Mouse (Mus musculus): ENCODE data around the gene Thoc3. TPM values are rescaled to one million over a fixed set of nuclear protein-coding genes. Genes with fewer than 3 reads are reported as not detected.

The Thoc3 gene
- polyA plus RNA-seq, 1 experiment from 2014 or later = 62.0 TPM

- H3K27ac ChIP-seq = no peak overlapping the region
- no peak overlapping the region for H3K4me2 ChIP-seq
These were observed 28.7 kb downstream of the Thoc3 start for GRCm38 (mm10) chr13:54439912-54440311.

DNA sequence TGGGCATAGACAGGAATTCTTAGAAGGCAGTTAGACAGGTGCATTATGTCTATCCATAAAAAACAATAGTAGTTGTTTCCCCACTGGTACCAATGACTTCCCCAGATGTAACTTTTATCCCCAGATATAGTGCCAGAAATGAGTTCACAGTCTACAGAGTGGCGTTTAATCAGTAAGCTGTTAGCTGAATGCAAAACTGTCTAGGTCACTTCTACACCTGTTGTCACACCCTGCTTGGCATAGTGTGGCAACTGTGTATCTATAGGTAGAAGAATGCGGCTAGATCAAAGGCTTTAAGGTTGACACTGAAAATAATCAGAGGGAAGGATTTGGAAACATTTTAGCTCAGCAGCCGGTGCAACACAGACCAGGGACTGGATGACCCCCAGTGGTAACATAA lies 29.8 kb downstream of the Thoc3 start:
- H3K27ac ChIP-seq = no peak overlapping the region
- H3K9me3 ChIP-seq (replicated peaks) = no peaks in the 10 kb centered on the region
- ATAC-seq (replicated peaks; ENCODE audit: insufficient number of reproducible peaks, insufficient read depth, low FRiP score, low read depth) = no peak
- no peaks in the 10 kb centered on the region for H3K36me3 ChIP-seq
- 61% methylated on average over 3 of the region's 3 CpGs for WGBS
- H3K4me3 ChIP-seq = no peak overlapping the region
- no peak overlapping the region for H3K4me2 ChIP-seq
- no peaks in the 10 kb centered on the region for H3K4me1 ChIP-seq (replicated peaks)
- H3K9ac ChIP-seq = no peak overlapping the region
- no peaks in the 10 kb centered on the region for H3K27me3 ChIP-seq

More at GRCm38 (mm10) chr13:54439912-54440311, 28.7 kb downstream of the Thoc3 start:
- Histone ChIP-seq H3K4me3 (no peak overlapping the region), H3K27me3 (no peaks in the 10 kb centered on the region), H3K9ac (no peak overlapping the region), H3K9me3 (replicated peaks) (no peaks in the 10 kb centered on the region), H3K4me1 (replicated peaks) (no peaks in the 10 kb centered on the region), H3K36me3 (no peaks in the 10 kb centered on the region)
- no peak for ATAC-seq (replicated peaks; ENCODE audit: insufficient number of reproducible peaks, insufficient read depth, low FRiP score, low read depth)
- WGBS = 63% methylated on average over 7 of the region's 7 CpGs

DNA sequence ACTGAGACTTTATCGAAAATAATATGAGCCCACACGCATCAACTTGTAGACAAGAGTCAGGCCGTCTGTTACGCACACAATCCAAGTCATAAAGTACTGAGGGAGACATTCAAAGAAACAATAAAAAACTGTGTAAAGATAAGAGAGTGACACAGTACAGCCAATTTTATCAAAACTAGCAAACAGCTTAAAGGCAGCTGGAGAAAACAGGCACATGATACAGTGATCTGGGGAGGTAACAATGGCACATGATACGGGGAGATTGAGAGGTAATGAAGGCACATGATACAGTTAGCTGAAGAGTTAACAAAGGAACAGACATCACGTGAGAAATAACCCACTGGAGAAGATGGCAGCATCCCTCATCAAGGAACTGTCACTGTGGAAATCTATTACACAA lies 31.6 kb downstream of the Thoc3 start:
- Histone ChIP-seq H3K36me3 (no peaks in the 10 kb centered on the region), H3K9ac (no peak overlapping the region), H3K4me2 (no peak overlapping the region), H3K4me3 (no peak overlapping the region), H3K27me3 (no peaks in the 10 kb centered on the region), H3K4me1 (replicated peaks) (no peaks in the 10 kb centered on the region), H3K27ac (no peak overlapping the region), H3K9me3 (replicated peaks) (no peaks in the 10 kb centered on the region)
- WGBS = 60% methylated on average over 6 of the region's 6 CpGs
- no peak for ATAC-seq (replicated peaks; ENCODE audit: insufficient number of reproducible peaks, insufficient read depth, low FRiP score, low read depth)

DNA sequence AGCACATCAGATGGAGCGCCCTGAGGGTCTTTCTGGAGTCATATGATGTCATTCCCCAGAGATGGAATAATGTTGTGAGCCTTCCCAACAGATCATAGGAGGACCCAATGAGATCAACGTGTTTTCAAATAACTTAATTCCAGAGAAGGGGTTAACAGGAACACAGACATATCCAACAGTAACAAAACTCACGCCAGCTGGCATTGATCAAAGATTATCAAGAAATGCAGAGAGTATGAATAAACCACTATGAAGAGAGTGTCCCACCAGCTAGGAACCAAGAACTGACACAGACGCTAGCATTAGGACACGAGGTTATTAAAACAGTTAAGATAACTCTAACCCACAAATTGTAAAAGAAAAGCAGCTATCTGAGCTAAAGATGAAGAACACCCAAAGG lies 32.0 kb downstream of the Thoc3 start:
- Histone ChIP-seq H3K4me2 (no peak overlapping the region), H3K27ac (no peak overlapping the region), H3K4me3 (no peak overlapping the region), H3K4me1 (replicated peaks) (no peaks in the 10 kb centered on the region), H3K36me3 (no peaks in the 10 kb centered on the region), H3K9ac (no peak overlapping the region), H3K9me3 (replicated peaks) (no peaks in the 10 kb centered on the region), H3K27me3 (no peaks in the 10 kb centered on the region)
- WGBS = 55% methylated on average over 5 of the region's 5 CpGs
- ATAC-seq (replicated peaks; ENCODE audit: insufficient number of reproducible peaks, insufficient read depth, low FRiP score, low read depth) = no peak

DNA sequence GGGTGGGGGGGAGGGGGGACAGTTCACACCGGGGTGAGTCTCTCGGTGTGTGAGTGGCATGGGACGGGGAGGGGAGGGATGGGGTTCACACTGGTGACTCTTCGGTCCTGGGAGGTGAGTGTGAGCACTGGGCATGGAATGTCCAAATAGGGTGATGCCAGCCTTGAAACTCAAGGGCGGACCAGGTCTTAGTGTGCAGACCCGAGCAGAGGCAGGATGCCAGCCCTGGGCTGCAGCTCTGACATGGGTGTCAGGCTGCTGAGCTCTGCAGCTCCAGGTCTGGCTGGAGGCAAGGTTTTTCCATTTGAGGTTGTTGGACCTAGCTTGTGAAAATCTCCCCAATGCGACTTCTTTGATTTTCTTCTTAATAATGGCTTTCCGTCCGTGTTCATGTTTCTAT lies 37.5 kb downstream of the Thoc3 start:
- Histone ChIP-seq H3K27ac (no peak overlapping the region), H3K9ac (no peak overlapping the region), H3K36me3 (no peaks in the 10 kb centered on the region), H3K4me2 (no peak overlapping the region), H3K4me1 (replicated peaks) (no peaks in the 10 kb centered on the region), H3K9me3 (replicated peaks) (no peaks in the 10 kb centered on the region), H3K4me3 (no peak overlapping the region), H3K27me3 (no peaks in the 10 kb centered on the region)
- WGBS = 84% methylated on average over 9 of the region's 9 CpGs
- no peak for ATAC-seq (replicated peaks; ENCODE audit: insufficient number of reproducible peaks, insufficient read depth, low FRiP score, low read depth)

DNA sequence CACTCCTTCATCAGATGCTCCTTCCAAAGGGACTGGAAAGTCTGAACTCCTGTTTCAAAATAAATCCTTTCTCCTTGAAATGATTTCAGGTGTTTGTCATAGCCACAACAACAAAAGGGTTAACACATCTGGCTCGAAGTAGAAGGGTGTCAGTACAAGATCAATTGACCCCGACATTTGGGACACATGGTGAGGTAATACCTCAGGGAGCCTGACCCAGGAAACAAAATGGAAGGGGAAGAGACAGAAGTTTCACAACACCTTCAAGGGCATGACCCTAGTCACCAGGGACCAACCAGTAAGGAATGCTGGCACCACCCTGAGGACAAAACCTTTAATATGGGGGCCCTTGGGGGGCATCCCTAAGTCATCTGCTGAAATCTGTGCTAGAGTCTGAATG lies 38.6 kb downstream of the Thoc3 start:
- Histone ChIP-seq H3K4me1 (replicated peaks) (peaks cover 4% of the 10 kb centered on the region; the same call in 1 of the 2 replicates), H3K4me3 (no peak overlapping the region), H3K9ac (no peak overlapping the region), H3K36me3 (no peaks in the 10 kb centered on the region), H3K27me3 (no peaks in the 10 kb centered on the region), H3K27ac (no peak overlapping the region), H3K4me2 (no peak overlapping the region), H3K9me3 (replicated peaks) (no peaks in the 10 kb centered on the region)
- no peak for ATAC-seq (replicated peaks; ENCODE audit: insufficient number of reproducible peaks, insufficient read depth, low FRiP score, low read depth)
- 39% methylated on average over 2 of the region's 2 CpGs for WGBS

DNA sequence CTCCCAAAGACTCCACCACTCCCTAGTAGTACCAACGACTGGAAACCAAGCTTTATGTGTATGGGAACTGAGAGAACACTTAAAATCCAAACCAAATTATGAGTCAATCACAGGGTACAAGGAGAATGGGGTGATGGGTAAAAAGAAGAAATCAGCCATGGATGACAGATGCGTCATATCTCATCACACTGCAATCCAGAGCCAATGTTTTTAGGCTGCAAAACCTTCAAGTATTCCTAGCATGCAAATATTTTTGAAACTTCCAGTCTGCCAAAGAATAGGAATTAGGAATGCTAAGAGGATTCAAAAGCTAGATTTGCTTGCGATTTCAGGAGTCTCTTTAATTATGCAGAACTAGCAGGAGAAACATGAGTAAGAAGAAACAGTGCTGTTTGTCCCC lies 39.9 kb downstream of the Thoc3 start:
- H3K4me2 ChIP-seq = no peak overlapping the region
- H3K4me1 ChIP-seq (replicated peaks) = peaks cover 4% of the 10 kb centered on the region; the same call in 1 of the 2 replicates
- no peak for ATAC-seq (replicated peaks; ENCODE audit: insufficient number of reproducible peaks, insufficient read depth, low FRiP score, low read depth)
- no peaks in the 10 kb centered on the region for H3K27me3 ChIP-seq
- H3K36me3 ChIP-seq = no peaks in the 10 kb centered on the region
- no peak overlapping the region for H3K9ac ChIP-seq
- H3K9me3 ChIP-seq (replicated peaks) = no peaks in the 10 kb centered on the region
- H3K4me3 ChIP-seq = no peak overlapping the region
- 80% methylated on average over 3 of the region's 3 CpGs for WGBS
- no peak overlapping the region for H3K27ac ChIP-seq

- no peak overlapping the region for H3K9ac ChIP-seq
- no peak for ATAC-seq (replicated peaks; ENCODE audit: insufficient number of reproducible peaks, insufficient read depth, low FRiP score, low read depth)
- 63% methylated on average over 10 of the region's 10 CpGs for WGBS
- H3K36me3 ChIP-seq = no peaks in the 10 kb centered on the region
- no peaks in the 10 kb centered on the region for H3K9me3 ChIP-seq (replicated peaks)
- H3K27ac ChIP-seq = no peak overlapping the region
- H3K4me2 ChIP-seq = no peak overlapping the region
- peaks cover 4% of the 10 kb centered on the region; the same call in 1 of the 2 replicates for H3K4me1 ChIP-seq (replicated peaks)
- no peak overlapping the region for H3K4me3 ChIP-seq
- H3K27me3 ChIP-seq = no peaks in the 10 kb centered on the region
These were observed 41.6 kb downstream of the Thoc3 start for GRCm38 (mm10) chr13:54426781-54427655.

DNA sequence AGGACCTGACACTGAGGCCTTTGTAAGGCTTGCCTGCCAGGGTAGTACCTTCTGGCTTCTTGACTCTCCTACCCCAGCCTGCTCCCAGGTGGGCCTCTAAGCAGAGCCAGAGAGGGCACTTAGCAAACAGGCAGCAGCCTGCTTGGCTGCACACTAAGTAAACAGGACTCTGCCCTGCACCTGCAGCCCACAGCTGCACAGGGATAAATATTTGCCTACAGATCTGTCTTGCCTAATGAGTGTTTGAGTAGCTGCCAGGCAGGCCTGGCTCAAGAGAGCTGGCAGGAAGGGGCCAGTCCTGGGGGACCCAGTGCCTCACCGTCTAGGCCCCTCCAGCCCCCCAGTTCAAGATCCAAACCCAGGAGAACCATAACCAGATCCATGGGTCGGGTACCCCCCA lies 43.4 kb downstream of the Thoc3 start:
- no peaks in the 10 kb centered on the region for H3K36me3 ChIP-seq

GRCm38 (mm10) chr13:54420226-54420625 lies 48.4 kb downstream of the Thoc3 start:
- Histone ChIP-seq H3K27me3 (no peaks in the 10 kb centered on the region), H3K27ac (no peak overlapping the region), H3K4me2 (no peak overlapping the region), H3K9ac (no peak overlapping the region), H3K4me3 (no peak overlapping the region), H3K36me3 (no peaks in the 10 kb centered on the region), H3K9me3 (replicated peaks) (no peaks in the 10 kb centered on the region), H3K4me1 (replicated peaks) (peaks cover 1% of the 10 kb centered on the region; the same call in 1 of the 2 replicates)
- ATAC-seq (replicated peaks; ENCODE audit: insufficient number of reproducible peaks, insufficient read depth, low FRiP score, low read depth) = no peak
- 75% methylated on average over 12 of the region's 12 CpGs for WGBS

More for the DNA sequence above, 43.4 kb downstream of the Thoc3 start:
- Histone ChIP-seq H3K27ac (no peak overlapping the region), H3K27me3 (no peaks in the 10 kb centered on the region), H3K4me1 (replicated peaks) (peaks cover 4% of the 10 kb centered on the region; the same call in 1 of the 2 replicates), H3K4me3 (no peak overlapping the region), H3K9me3 (replicated peaks) (no peaks in the 10 kb centered on the region), H3K9ac (no peak overlapping the region), H3K4me2 (no peak overlapping the region)
- WGBS = 60% methylated on average over 2 of the region's 2 CpGs
- ATAC-seq (replicated peaks; ENCODE audit: insufficient number of reproducible peaks, insufficient read depth, low FRiP score, low read depth) = no peak

DNA sequence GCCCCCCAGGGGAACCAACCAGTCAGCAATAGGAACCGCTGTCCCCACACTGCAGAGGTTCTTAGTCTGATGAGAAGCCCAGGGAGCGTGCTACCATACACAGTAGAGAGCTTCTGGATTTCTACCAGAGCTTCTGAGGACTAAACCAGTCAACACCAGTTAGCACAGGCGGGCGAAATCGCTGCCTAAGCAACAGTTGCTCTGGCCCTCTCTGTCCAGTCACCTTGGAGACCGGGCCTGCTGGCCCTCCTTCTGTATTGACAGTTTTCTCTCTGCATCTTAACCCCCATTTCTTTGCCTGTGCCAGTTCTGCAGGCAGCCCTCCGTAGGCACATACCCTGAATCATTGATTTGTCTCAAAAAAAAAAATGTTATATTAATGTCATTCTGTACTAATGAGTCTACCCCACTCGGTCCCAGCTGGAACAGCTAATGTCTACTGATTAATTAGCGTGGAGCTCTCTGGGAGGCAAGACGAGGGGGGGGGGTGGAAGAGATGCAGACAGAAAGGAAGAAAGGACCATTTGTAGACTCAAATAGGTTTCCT lies 49.8 kb downstream of the Thoc3 start:
- Histone ChIP-seq H3K27me3 (no peaks in the 10 kb centered on the region), H3K27ac (no peak overlapping the region), H3K4me2 (no peak overlapping the region), H3K4me3 (no peak overlapping the region), H3K36me3 (no peaks in the 10 kb centered on the region), H3K4me1 (replicated peaks) (no peaks in the 10 kb centered on the region), H3K9me3 (replicated peaks) (no peaks in the 10 kb centered on the region), H3K9ac (no peak overlapping the region)
- 75% methylated on average over 10 of the region's 10 CpGs for WGBS
- ATAC-seq (replicated peaks; ENCODE audit: insufficient number of reproducible peaks, insufficient read depth, low FRiP score, low read depth) = no peak

- H3K9me3 ChIP-seq (replicated peaks) = no peaks in the 10 kb centered on the region
- peaks cover 7% of the 10 kb centered on the region for H3K4me1 ChIP-seq (replicated peaks)
- H3K9ac ChIP-seq = no peak overlapping the region
- H3K27me3 ChIP-seq = no peaks in the 10 kb centered on the region; the same call in 1 of the 2 replicates
- WGBS = 90% methylated on average over 4 of the region's 4 CpGs
- no peak overlapping the region for H3K4me2 ChIP-seq
- H3K4me3 ChIP-seq = no peak overlapping the region
- no peak overlapping the region for H3K27ac ChIP-seq
- no peaks in the 10 kb centered on the region for H3K36me3 ChIP-seq
- ATAC-seq (replicated peaks; ENCODE audit: insufficient number of reproducible peaks, insufficient read depth, low FRiP score, low read depth) = no peak
These were observed 53.6 kb downstream of the Thoc3 start for GRCm38 (mm10) chr13:54415059-54415458.
